Mouse (Mus musculus) neutrophil, adult 5-6 weeks (primary cell): ENCODE data around the gene Zfp553. TPM values are rescaled to one million over a fixed set of nuclear protein-coding genes. Genes with fewer than 3 reads are reported as not detected.
A peak's percentile ranks its signal among the peaks of the same experiment; 100 is the strongest.

Experiments used
- ATAC-seq: fragments of 151-379, 151-347 bp; 2 replicates; pipeline ENCODE4 v1.8.0; 2017; ENCODE audit warnings: mild to moderate bottlenecking, moderate TSS enrichment; ENCODE audit not compliant: insufficient number of reproducible peaks, poor library complexity, low FRiP score, severe bottlenecking; ENCODE audit errors: extremely low read depth
- total RNA-seq: library from RNA; stranded (forward); fragments of 200-1000 nt; gene quantifications from 2 replicates; pipeline ENCODE4 v1.2.3, GENCODE M21; 2017

Gene Zfp553
- total RNA-seq, 1 experiment from 2014 or later = 17.9 TPM

DNA sequence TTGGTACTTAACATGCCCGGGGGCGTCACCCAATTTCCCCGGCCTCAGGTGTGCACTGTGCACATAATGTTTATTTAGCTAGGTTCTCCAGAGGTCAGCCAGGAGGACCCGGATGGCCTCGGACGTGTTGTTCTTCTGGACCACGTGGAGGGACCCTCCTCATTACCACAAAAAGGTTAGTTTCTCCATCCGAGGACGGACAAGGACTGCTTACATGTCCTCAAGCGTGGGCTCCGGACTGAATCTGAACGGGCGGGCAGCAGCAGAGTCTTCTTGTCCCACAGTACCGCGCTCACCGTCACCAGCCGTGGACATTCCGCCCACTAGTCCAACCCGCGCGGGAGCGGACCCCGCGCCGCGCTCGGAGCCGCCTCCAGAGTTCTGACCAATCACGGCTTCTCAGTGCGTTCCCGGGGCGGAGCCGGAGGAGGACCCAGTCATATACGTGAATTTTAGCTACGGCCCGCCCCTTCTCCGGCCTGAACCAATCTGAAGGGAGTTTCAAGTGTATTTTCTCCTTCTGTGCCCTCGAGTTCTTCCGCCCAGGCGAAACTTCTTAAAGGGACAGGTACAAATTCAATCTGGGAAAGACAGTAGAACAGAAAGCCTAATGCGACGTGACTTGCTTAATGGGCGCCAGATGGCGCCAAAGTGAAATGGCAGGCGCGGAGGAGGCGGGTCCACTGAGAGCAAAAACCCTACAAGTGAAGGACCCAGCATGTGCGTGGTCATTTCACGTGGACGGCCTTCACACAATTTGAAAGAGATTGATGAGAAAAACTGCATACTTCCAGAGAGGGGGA lies 27.6 kb downstream of the Zfp553 start, which contains the start of gene Dctpp1:
Gene Dctpp1 (minus strand): TSS at position 401 of the 803 bp plus-strand sequence.
- ATAC-seq = peak; percentile 95

DNA sequence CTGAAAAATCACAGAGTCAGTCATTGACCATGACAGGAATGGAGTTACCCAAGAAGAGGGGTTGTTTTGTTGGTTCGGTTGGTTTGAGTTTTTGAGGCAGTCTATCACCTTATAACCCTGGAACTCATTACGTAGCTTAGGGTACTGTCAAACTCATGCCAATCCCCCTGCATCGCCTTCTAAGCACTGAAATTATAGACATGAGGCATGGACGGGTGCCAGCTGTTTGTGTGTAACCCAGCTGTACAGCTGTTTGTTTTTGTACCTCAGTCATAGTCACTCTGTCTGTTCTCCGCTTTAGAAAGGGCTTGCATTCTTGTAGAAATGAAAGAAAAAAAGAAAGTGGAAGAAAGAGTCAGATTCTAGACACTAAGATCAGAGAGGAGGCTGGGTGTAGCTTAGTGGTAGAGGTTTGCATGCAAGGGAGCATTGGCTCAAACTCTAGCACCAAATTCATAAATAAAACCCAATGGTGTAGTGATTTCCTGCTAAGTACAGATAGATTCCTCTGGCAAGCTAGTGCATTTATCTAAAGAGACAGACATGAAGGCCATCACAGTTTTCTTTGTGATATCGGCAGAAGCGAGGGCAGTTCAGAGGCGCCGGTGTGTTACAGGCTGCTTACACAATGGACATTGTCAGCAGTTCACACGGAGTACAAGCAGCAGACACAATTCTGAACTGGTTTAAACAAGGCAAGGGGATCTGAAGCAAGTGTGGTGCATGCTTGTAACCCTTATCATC lies 29.5 kb downstream of the Zfp553 start:
- ATAC-seq = no peak

DNA sequence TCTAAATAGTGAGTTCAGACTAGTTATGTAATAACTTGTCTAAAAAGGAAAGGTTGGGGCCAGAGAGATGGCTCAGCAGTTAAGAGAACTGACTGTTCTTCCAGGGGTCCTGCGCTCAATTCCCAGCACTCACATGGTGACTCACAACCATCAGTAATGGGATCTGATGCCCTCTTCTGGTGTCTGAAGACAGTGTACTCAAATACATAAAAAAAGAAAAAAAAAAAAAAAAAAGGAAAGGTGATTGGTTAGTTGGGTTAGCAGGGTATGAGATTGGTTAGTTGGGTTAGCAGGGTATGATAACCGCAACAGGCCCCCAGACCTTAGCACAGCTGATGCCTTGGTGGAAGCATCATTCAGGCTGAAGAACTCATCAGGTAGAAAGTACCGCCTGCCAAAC lies 30.7 kb downstream of the Zfp553 start:
- no peak for ATAC-seq

DNA sequence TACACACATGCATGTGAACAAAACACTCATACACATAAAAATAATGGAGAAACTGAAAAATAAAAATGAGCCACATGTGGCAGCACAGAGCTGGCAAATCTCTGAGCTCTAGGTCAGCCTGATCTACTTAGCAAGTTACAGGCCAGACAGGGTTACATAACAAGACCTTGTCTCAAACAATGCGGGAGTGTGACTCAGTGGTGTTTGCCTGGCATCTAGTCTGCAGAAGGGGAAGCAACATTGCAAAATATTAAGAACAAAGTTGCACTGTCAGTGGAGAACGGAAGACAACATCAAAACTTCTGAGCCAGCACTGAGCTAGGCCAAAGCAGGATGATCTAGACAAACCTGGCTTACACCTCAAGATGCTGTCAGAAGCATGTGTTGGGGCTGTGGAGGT lies 37.4 kb downstream of the Zfp553 start:
- peak; percentile 70 for ATAC-seq

DNA sequence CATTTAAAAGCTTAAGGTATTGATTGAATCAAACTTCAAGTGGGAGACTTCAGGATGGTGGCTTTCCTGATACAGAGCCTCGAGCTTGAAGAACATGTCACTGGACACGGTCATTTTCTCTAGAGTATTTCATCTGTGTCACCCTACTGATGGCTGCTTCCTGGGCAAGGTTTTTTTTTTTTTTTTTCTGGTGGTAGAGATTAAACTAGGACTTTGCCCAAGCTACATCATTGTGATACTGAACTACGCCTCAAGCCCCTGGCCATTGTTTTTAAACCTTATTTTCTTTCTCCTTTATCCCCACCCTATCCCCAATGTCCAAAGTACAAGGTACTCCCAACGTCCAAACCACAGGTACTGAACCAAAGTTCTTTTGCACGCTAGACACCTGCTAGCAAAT lies 37.8 kb downstream of the Zfp553 start:
- ATAC-seq = no peak

DNA sequence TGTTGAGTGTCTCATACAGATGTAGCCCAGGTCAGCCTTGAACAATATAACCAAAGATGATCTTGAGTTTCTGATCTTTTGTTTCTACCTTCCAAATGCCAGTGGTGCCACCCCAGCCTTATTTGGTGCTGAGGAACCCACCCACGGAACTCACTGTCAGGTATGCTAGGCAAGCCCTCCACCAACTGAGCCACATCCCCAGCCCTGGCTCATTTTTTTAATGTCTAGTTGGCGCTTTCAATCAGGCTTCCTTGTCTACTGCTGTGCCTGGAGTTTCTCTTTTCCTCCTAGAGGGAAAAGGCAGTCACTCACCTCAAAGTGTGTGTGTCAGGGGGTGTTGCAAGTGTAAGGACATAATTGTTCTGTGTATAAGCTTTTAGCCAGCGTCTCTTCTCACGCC lies 38.2 kb downstream of the Zfp553 start:
- no peak for ATAC-seq

DNA sequence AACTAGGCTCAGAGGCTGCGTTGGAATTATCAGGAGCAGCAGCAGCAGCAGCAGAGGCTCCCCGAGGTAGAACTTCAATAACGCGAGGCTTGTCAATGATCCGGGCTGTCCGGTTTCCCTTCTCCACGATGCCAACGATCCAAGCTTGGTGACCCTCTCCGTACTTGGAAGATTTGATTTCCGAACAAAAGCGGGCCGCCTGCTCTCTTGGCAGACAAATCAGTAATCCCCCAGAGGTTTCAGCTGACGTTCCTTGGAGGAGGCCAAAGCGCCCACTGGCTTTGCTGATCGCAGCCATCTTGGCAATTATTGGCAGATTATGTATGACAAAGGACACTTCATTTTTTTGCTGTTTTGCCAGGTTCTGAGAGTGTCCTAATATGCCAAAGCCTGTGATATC lies 39.7 kb downstream of the Zfp553 start:
- no peak for ATAC-seq

DNA sequence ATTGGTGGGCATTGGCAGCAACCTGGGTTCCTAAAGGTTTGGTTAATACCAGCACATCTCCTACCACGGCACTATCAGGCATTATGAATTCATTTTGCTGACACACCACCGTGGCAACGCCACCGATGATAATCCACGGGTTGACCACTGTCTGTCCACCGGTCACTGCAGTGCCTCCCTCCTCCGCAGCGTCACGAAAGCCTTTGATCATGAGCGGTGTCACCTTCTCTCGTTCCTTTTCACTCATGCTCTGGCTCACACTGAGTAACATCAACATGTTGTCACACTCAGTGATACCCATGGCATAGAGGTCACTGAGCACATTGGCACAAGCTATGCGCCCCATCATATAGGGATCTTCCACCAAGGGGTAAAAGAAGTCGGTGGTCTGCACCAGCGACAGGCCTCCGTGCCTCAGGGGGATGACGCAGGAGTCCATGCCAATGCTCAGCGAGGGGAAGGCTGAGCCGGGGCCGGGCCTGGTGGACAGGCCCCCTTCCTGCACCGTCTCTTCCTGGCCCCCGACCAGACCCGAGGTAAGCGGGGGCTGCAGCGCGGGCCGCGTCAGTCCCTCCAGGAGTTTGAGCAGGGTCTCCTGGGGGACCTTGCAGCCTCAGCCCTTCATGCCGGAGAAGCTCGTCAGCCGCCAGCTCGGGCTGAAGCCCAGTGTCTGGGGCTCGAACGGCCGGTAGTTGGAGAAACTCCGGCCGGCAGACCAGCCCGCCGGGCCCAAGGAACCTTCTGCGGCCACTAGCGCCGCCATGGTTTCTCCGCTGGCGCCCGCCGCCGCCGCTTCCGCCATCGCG lies 40.5 kb downstream of the Zfp553 start:
- no peak for ATAC-seq

DNA sequence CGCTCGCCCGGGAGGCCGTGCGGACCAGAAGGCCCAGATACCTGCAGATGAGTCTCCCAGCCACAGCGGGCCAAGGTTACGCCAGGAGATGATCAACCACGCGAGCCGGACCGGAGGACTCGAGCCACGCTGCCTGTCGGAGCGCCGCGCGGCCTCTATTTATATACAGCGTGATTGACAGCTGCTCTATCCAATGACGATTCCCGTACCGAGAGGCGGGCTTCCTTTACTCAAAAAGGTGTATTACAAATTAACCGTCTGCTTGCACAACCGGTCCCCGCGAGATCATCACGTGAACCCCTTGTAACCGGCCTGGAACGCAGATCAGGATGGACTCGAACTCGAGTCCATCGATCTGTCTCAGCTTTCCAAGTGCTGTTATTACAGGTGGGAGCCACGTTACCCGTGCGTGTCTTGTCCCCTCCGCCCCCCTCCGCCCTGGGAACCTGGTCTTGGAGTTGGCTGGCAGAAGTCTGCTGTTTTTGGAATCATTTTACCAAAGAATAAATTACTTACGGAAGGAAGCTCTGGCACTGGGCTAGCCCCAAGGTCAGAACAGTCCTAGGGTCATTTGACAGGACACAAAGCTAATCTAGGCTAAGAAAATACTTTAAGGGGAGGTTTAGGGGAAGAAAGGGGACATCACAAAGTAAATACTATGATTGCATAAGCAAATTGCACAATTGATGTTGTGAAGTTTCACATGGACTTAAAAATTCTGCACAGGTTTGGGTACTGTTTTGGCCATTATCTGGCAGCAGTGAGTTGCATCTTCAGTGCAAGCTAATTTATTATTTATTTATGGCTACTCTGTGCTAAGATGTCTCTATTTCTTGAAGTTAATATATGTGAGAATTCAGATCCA lies 41.3 kb downstream of the Zfp553 start, which contains the start of gene Sephs2:
Gene Sephs2 (minus strand): TSS at position 131 of the 865 bp plus-strand sequence.
- peak; percentile 83 for ATAC-seq

DNA sequence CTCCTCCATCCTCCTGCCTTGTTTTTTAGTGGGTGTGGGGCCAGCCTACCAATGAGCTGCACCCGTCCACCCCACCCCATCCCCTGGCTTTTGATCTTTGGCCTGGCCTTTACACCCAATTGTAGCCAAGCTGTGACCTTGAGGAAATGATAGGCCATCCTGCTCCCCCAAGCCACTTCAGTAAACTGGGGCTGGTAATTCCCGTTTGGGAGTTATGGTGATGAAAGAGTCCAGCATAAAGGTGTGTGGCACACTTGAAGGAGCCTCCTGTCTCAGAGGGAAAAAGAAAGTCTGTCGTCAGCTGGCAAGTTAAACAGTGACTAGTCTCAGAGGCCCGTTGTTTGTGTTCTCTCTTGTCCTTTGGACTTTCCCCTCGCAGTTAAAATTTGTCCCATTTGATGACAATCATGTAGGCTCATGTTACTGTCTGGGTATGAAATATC lies 43.7 kb downstream of the Zfp553 start:
- no peak for ATAC-seq

DNA sequence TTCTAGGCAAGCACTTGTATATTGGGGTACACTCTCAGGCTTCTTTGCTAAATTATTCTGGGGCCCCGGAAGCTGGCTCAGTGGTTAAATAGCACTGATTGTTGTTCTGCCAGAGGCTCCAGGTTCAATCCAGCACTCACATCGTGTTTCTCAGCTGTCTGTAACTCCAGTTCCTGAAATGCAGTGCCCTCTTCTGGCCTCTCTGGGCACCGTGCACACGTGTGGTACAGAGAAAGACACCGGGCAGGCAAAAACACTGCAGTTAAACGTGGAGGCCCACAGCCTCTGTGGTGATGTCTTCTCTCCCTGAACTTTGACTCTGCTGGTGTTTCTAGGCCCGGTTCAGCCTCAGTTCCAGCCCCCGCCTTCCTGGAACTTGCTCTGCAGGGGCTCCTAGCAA lies 45.5 kb downstream of the Zfp553 start:
- ATAC-seq = peak; percentile 72

DNA sequence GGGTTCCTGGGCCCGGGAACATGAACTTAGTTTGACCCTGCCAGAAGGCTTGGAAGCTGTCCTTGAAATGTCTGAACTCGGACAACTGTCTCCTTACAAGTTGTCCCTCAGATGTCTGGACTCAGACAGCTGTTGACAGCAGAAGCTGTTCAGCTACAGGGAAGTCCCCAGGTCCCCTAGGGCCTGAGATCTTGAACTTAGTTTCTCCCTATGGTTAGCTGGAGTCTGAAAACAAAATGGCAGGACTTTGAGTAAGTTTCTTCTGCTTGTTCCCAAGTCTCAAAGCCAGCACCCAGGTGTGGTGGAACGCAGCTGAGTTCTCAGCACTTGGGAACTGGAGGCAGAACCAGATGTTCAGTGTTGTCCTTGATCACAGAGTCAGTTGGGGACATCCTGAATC lies 47.2 kb downstream of the Zfp553 start:
- no peak for ATAC-seq

DNA sequence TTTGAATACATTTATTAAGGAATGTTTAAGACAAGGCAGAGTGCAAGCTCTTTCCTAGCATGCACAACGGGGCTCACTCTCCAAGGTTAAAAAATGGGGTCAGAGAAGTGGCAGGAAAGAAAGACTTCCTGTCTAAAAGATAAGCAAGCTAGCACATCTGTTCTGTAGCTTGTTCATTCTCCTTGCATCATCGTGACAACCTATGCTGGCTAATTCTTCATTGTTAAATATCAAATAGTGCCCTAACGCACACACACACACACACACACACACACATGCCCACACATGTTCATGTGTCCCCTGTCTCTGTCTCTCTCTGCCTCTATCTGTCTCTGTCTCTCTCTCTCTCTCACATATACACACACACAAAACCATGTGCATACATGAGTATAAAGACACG lies 48.3 kb downstream of the Zfp553 start:
- no peak for ATAC-seq

DNA sequence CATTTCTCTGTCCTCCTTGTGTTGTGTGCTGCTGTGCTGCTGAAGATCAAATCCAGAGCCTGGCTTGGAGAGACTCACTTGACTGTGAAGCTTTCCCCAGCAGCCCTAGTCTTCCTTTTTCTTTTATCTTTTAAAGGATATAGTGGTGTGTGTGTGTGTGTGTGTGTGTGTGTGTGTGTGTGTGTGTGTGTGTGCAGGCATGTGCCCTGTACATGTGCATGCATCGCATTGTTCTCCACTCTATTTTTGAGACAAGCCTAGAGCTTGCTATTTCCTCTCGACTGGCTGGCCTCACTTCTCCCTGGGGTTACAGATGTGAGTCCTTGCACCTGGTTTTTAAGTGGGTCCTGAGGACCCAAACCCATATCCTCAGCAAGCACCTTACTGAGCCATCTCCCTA lies 49.3 kb downstream of the Zfp553 start:
- ATAC-seq = no peak

DNA sequence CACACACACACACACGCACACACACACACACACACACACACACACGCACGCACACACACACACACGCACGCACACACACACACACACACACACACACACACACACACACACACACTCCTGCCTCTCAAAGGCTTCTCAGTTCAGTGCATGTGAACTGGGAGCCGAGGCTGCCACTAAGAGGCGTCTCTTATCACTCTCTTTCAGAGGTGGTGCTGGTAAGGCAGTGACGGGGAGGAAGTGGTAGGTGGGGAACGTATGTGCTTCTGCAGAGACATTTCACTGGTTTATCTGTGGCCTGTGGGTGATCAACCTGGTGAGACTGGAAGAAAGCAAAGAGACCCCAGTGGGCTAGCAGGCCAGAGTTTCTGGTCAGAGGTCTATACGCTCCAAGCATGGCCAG lies 52.3 kb downstream of the Zfp553 start:
- ATAC-seq = peak; percentile 62; the same call in 1 of the 2 replicates
